Mouse (Mus musculus) brain, embryonic 14.5 days (tissue): ENCODE data around the gene Lgi4.

Experiments
- CTCF ChIP-seq: fragments of 200-500 bp; IDR thresholded peaks from 2 replicates; pipeline ENCODE4 v1.5.1; 2012; ENCODE audit warnings: inconsistent platforms, mild to moderate bottlenecking, moderate library complexity, borderline replicate concordance; ENCODE audit not compliant: insufficient read depth, insufficient read length; ENCODE audit errors: extremely low read depth
- POLR2A ChIP-seq: fragments of 200-500 bp; IDR thresholded peaks from 2 replicates; pipeline ENCODE4 v1.6.1; 2012; ENCODE audit warnings: mild to moderate bottlenecking, inconsistent platforms, borderline replicate concordance; ENCODE audit not compliant: poor library complexity, insufficient read depth, insufficient read length, severe bottlenecking; ENCODE audit errors: extremely low read depth

- no peak for TF ChIP-seq POLR2A
- TF ChIP-seq CTCF, result no peak
These were observed 56.0 kb downstream of the Lgi4 start, which contains the start of gene Hpn for GRCm38 (mm10) chr7:31115182-31115581.
